Mouse (Mus musculus): ENCODE results near the gene Ifi35. TPM values are rescaled to one million over a fixed set of nuclear protein-coding genes. Genes with fewer than 3 reads are reported as not detected.
A peak's percentile ranks its signal among the peaks of the same experiment; 100 is the strongest.

Ifi35 gene
- total and polyA plus RNA-seq, 2 experiments from 2014 or later: 3.9 to 5.3 TPM

GRCm38 (mm10) chr11:101420148-101420547, 28.1 kb upstream of the Ifi35 start:
- H3K4me1 ChIP-seq (ENCODE audit: insufficient read depth, low read length): peaks cover 10% of the 10 kb centered on the region; the same call in 1 of the 2 replicates
- no peaks in the 10 kb centered on the region for H3K36me3 ChIP-seq (ENCODE audit: insufficient read depth, low read length)
- H3K4me2 ChIP-seq (ENCODE audit: low read depth, low read length): no peak overlapping the region
- no peak overlapping the region for H3K9ac ChIP-seq (replicated peaks; ENCODE audit: low read length)
- DNase-seq (ENCODE audit: low spot score): no peak
- no peak for ATAC-seq
- WGBS: 89% methylated on average over 5 of the region's 5 CpGs
- TF ChIP-seq CTCF (IDR thresholded peaks at IDR 0.05; ENCODE audit: low read depth): no peak
- H3K27ac ChIP-seq: no peak overlapping the region
- H3K27me3 ChIP-seq (ENCODE audit: insufficient read depth, low read length): no peaks in the 10 kb centered on the region
- H3K4me3 ChIP-seq (ENCODE audit: low read length): no peak overlapping the region
- H3K9me3 ChIP-seq (ENCODE audit: low read length): no peaks in the 10 kb centered on the region

- Histone ChIP-seq H3K4me2 (ENCODE audit: low read depth, low read length) (peak within 1 kb of the TSS; percentile 77), H3K9me3 (ENCODE audit: low read length) (no peaks in the 10 kb centered on the region), H3K4me1 (ENCODE audit: insufficient read depth, low read length) (peaks cover 21% of the 10 kb centered on the region), H3K9ac (replicated peaks; ENCODE audit: low read length) (peak within 1 kb of the TSS; percentile 79), H3K36me3 (ENCODE audit: insufficient read depth, low read length) (0 out of 2 replicates have a peak, but pooled peaks cover under 1% of the 10 kb centered on the region), H3K27ac (peak within 1 kb of the TSS; percentile 93), H3K4me3 (ENCODE audit: low read length) (peak within 1 kb of the TSS; percentile 97), H3K27me3 (ENCODE audit: insufficient read depth, low read length) (no peaks in the 10 kb centered on the region)
- 5% methylated on average over 23 of the region's 23 CpGs for WGBS
- no peak for TF ChIP-seq CTCF (IDR thresholded peaks at IDR 0.05; ENCODE audit: low read depth)
- DNase-seq (ENCODE audit: low spot score) (no peak), ATAC-seq (peak; percentile 60)
Measured at GRCm38 (mm10) chr11:101424105-101424851, 23.9 kb upstream of the Ifi35 start, which contains the start of gene Gm27029. Gene Gm27029, minus strand, starts transcription at chr11:101424796.

GRCm38 (mm10) chr11:101424925-101425813, 23.0 kb upstream of the Ifi35 start, which contains the start of the genes Rundc1 and Ptges3l:
Gene Rundc1, plus strand, starts transcription at chr11:101425085.
Gene Ptges3l, minus strand, starts transcription at chr11:101425333.
- H3K9me3 ChIP-seq (ENCODE audit: low read length): no peaks in the 10 kb centered on the region
- 0 out of 2 replicates have a peak, but pooled peaks cover 6% of the 10 kb centered on the region for H3K36me3 ChIP-seq (ENCODE audit: insufficient read depth, low read length)
- peaks cover 21% of the 10 kb centered on the region for H3K4me1 ChIP-seq (ENCODE audit: insufficient read depth, low read length)
- peak; percentile 98 for DNase-seq (ENCODE audit: low spot score)
- peak within 1 kb of the TSS; percentile 77 for H3K4me2 ChIP-seq (ENCODE audit: low read depth, low read length)
- under 1% methylated on average over 80 of the region's 81 CpGs for WGBS
- H3K27me3 ChIP-seq (ENCODE audit: insufficient read depth, low read length): no peaks in the 10 kb centered on the region
- H3K27ac ChIP-seq: peak within 1 kb of the TSS; percentile 93
- H3K9ac ChIP-seq (replicated peaks; ENCODE audit: low read length): peak within 1 kb of the TSS; percentile 79
- H3K4me3 ChIP-seq (ENCODE audit: low read length): peak within 1 kb of the TSS; percentile 97
- TF ChIP-seq CTCF (IDR thresholded peaks at IDR 0.05; ENCODE audit: low read depth): peak; percentile 67
- ATAC-seq: peak; percentile 96

GRCm38 (mm10) chr11:101426165-101426564, 22.0 kb upstream of the Ifi35 start:
- Histone ChIP-seq H3K27me3 (ENCODE audit: insufficient read depth, low read length) (no peaks in the 10 kb centered on the region), H3K4me2 (ENCODE audit: low read depth, low read length) (peak overlapping the region; percentile 77), H3K4me3 (ENCODE audit: low read length) (peak overlapping the region; percentile 97), H3K4me1 (ENCODE audit: insufficient read depth, low read length) (peaks cover 21% of the 10 kb centered on the region), H3K36me3 (ENCODE audit: insufficient read depth, low read length) (peaks cover 7% of the 10 kb centered on the region), H3K9ac (replicated peaks; ENCODE audit: low read length) (peak overlapping the region; percentile 79), H3K27ac (no peak overlapping the region), H3K9me3 (ENCODE audit: low read length) (no peaks in the 10 kb centered on the region)
- WGBS: 65% methylated on average over 8 of the region's 8 CpGs
- ATAC-seq (no peak), DNase-seq (ENCODE audit: low spot score) (no peak)
- TF ChIP-seq CTCF (IDR thresholded peaks at IDR 0.05; ENCODE audit: low read depth): no peak

- no peaks in the 10 kb centered on the region for H3K27me3 ChIP-seq (ENCODE audit: insufficient read depth, low read length)
- no peaks in the 10 kb centered on the region for H3K9me3 ChIP-seq (ENCODE audit: low read length)
- 92% methylated on average over 9 of the region's 9 CpGs for WGBS
- H3K36me3 ChIP-seq (ENCODE audit: insufficient read depth, low read length): peaks cover 37% of the 10 kb centered on the region
- no peak for TF ChIP-seq CTCF (IDR thresholded peaks at IDR 0.05; ENCODE audit: low read depth)
- no peak overlapping the region for H3K4me2 ChIP-seq (ENCODE audit: low read depth, low read length)
- H3K4me1 ChIP-seq (ENCODE audit: insufficient read depth, low read length): peaks cover 1% of the 10 kb centered on the region
- H3K9ac ChIP-seq (replicated peaks; ENCODE audit: low read length): no peak overlapping the region
- H3K4me3 ChIP-seq (ENCODE audit: low read length): no peak overlapping the region
- H3K27ac ChIP-seq: no peak overlapping the region
- ATAC-seq (no peak), DNase-seq (ENCODE audit: low spot score) (no peak)
Measured at GRCm38 (mm10) chr11:101431327-101431726, 16.9 kb upstream of the Ifi35 start.

GRCm38 (mm10) chr11:101433396-101433795, 14.8 kb upstream of the Ifi35 start:
- Histone ChIP-seq H3K4me1 (ENCODE audit: insufficient read depth, low read length) (no peaks in the 10 kb centered on the region), H3K9ac (replicated peaks; ENCODE audit: low read length) (no peak overlapping the region; the same call in 1 of the 2 replicates), H3K27me3 (ENCODE audit: insufficient read depth, low read length) (no peaks in the 10 kb centered on the region), H3K4me3 (ENCODE audit: low read length) (no peak overlapping the region), H3K36me3 (ENCODE audit: insufficient read depth, low read length) (peaks cover 37% of the 10 kb centered on the region), H3K9me3 (ENCODE audit: low read length) (no peaks in the 10 kb centered on the region), H3K27ac (0 out of 2 replicates have a peak overlapping the region, but pooled peaks have one; percentile 11), H3K4me2 (ENCODE audit: low read depth, low read length) (no peak overlapping the region)
- 59% methylated on average over 13 of the region's 13 CpGs for WGBS
- no peak for TF ChIP-seq CTCF (IDR thresholded peaks at IDR 0.05; ENCODE audit: low read depth)
- DNase-seq (ENCODE audit: low spot score) (peak; percentile 45), ATAC-seq (peak; percentile 45)

Measured in hindbrain, postnatal 0 days (tissue).